ENCODE assay signal across 29 mouse cellular contexts in genomic region chr13:55754380-55754779, GRCm38 (mm10). TPM values are rescaled to one million over a fixed set of nuclear protein-coding genes. Genes with fewer than 3 reads are reported as not detected.
DNase-seq lines count a peak whose midpoint lies in the region; ATAC-seq lines count a peak whose summit lies in the region.
"Had no signal": no experiment of that assay in that cellular context is flagged by ENCODE, and none has a peak within 500 bp of the region (broad histone marks: within the 10 kb centered on the region; RNA-seq: fewer than 3 reads in every experiment).

No protein-coding gene starts in this region.

- 55% methylated on average over 13 of the region's 13 CpGs for WGBS in embryonic facial prominence, embryonic 13.5 days
- WGBS in limb, embryonic 12.5 days, result 32% methylated on average over 13 of the region's 13 CpGs

- no peak overlapping the region for H3K4me3 ChIP-seq in embryonic facial prominence, embryonic 13.5 days
- no peak overlapping the region for H3K4me3 ChIP-seq in limb, embryonic 12.5 days (replicated peaks)
- H3K4me3 ChIP-seq: embryonic facial prominence, embryonic 15.5 days; gastrocnemius, adult 2 months; heart, adult 2 months; heart, embryonic 15.5 days; layer of hippocampus, adult 2 months; left cerebral cortex, adult 2 months; liver, embryonic 13.5 days; midbrain, embryonic 13.5 days had no signal

- H3K9ac ChIP-seq in embryonic facial prominence, embryonic 13.5 days, result 0 out of 2 replicates have a peak overlapping the region, but pooled peaks have one; percentile 36
- no peak overlapping the region for H3K9ac ChIP-seq in limb, embryonic 12.5 days (replicated peaks)
- H3K9ac ChIP-seq: embryonic facial prominence, embryonic 15.5 days; heart, embryonic 15.5 days; liver, embryonic 13.5 days; lung, embryonic 14.5 days; midbrain, embryonic 13.5 days had no signal

- peak; percentile 50 for DNase-seq in embryo, embryonic 10 days (ENCODE audit: low spot score)
- no peak for DNase-seq in embryo, embryonic 9.5 days (ENCODE audit: extremely low spot score)
- DNase-seq in gastrocnemius, postnatal 10 days, result no peak
- DNase-seq in frontal cortex, postnatal 36 days (ENCODE audit: low spot score in 2 of 2), result no peak
- no peak for DNase-seq in ovary, postnatal 10 days (ENCODE audit: low spot score)
- DNase-seq in layer of hippocampus, postnatal 25 days (ENCODE audit: extremely low spot score in 1 of 2, low spot score in 1 of 2), result no peak
- DNase-seq: adrenal gland, postnatal 25 days; cerebellum, adult 18-20 months; cerebellum, postnatal 25 days; gastrocnemius, adult 2 months; heart, adult 2 months; kidney, adult 18-20 months; kidney, postnatal 10 days; left cerebral cortex, postnatal 4 days; liver, embryonic 13.5 days; lung, embryonic 14.5 days; thymus, postnatal 14 days had no signal

- H3K36me3 ChIP-seq in embryonic facial prominence, embryonic 13.5 days, result no peaks in the 10 kb centered on the region
- no peaks in the 10 kb centered on the region for H3K36me3 ChIP-seq in limb, embryonic 12.5 days
- H3K36me3 ChIP-seq: embryonic facial prominence, embryonic 15.5 days; heart, embryonic 15.5 days; liver, embryonic 13.5 days; midbrain, embryonic 13.5 days had no signal

- H3K4me2 ChIP-seq in embryonic facial prominence, embryonic 13.5 days, result no peak overlapping the region
- no peak overlapping the region; the same call in 1 of the 2 replicates for H3K4me2 ChIP-seq in limb, embryonic 12.5 days
- H3K4me2 ChIP-seq: embryonic facial prominence, embryonic 15.5 days; heart, embryonic 15.5 days; liver, embryonic 13.5 days; lung, embryonic 14.5 days; midbrain, embryonic 13.5 days had no signal

- no peaks in the 10 kb centered on the region for H3K9me3 ChIP-seq in embryonic facial prominence, embryonic 13.5 days
- no peaks in the 10 kb centered on the region for H3K9me3 ChIP-seq in limb, embryonic 12.5 days
- H3K9me3 ChIP-seq: embryonic facial prominence, embryonic 15.5 days; heart, embryonic 15.5 days; liver, embryonic 13.5 days; midbrain, embryonic 13.5 days had no signal

- H3K27ac ChIP-seq in embryonic facial prominence, embryonic 13.5 days, result no peak overlapping the region
- H3K27ac ChIP-seq in limb, embryonic 12.5 days, result peak overlapping the region; percentile 86; the same call in 1 of the 2 replicates
- H3K27ac ChIP-seq: gastrocnemius, adult 2 months; heart, adult 2 months; heart, embryonic 15.5 days; layer of hippocampus, adult 2 months; left cerebral cortex, adult 2 months; liver, embryonic 13.5 days; macrophage; midbrain, embryonic 13.5 days had no signal

- peaks cover 29% of the 10 kb centered on the region for H3K4me1 ChIP-seq in embryonic facial prominence, embryonic 13.5 days
- H3K4me1 ChIP-seq in limb, embryonic 12.5 days (replicated peaks), result peaks cover 54% of the 10 kb centered on the region

- ATAC-seq in embryonic facial prominence, embryonic 13.5 days (ENCODE audit: insufficient number of reproducible peaks, insufficient read depth, low FRiP score, low TSS enrichment, low read depth), result no peak
- ATAC-seq in limb, embryonic 12.5 days (ENCODE audit: insufficient number of reproducible peaks, insufficient read depth, low FRiP score, low TSS enrichment, low read depth), result no peak
- ATAC-seq: forebrain, embryonic 16.5 days; midbrain, embryonic 13.5 days had no signal

- no peaks in the 10 kb centered on the region for H3K27me3 ChIP-seq in embryonic facial prominence, embryonic 13.5 days
- H3K27me3 ChIP-seq in limb, embryonic 12.5 days, result no peaks in the 10 kb centered on the region
- H3K27me3 ChIP-seq: embryonic facial prominence, embryonic 15.5 days; heart, embryonic 15.5 days; liver, embryonic 13.5 days; midbrain, embryonic 13.5 days had no signal

RNA-seq across cellular contexts. Expression of gene Pcbd2, which starts 27.2 kb away (rescaled TPM):
- 44.3 and 61.4 TPM in 2 replicates for polyA plus RNA-seq in embryonic facial prominence, embryonic 13.5 days (2015; fragmentation: Nextera tagmentation; extraction: Ambion mirVana)
- 42.0 and 46.8 TPM in 2 replicates for polyA plus RNA-seq in limb, embryonic 12.5 days (2016; fragmentation: Nextera tagmentation; extraction: Ambion mirVana)
- total RNA-seq in gastrocnemius, postnatal 10 days (2021), result 10 to 100 TPM; 25.8 to 30.5 TPM
- 10 to 100 TPM; 30.9 to 40.2 TPM for total RNA-seq in layer of hippocampus, postnatal 25 days (2021)

RNA-seq across cellular contexts. Expression of gene Catsper3, which starts 30.0 kb away (rescaled TPM):
- polyA plus RNA-seq in embryonic facial prominence, embryonic 13.5 days (2015; fragmentation: Nextera tagmentation; extraction: Ambion mirVana), result not detected in 2 replicates
- 0.15 TPM in 1 of 2 replicates, not detected in the other for polyA plus RNA-seq in limb, embryonic 12.5 days (2016; fragmentation: Nextera tagmentation; extraction: Ambion mirVana)
- under 1 TPM in 1 of 2 experiments, not detected in 1; 0.31 TPM for total RNA-seq in gastrocnemius, postnatal 10 days (2021)
- under 1 TPM in 1 of 2 experiments, not detected in 1; 0.34 TPM for total RNA-seq in layer of hippocampus, postnatal 25 days (2021)
- total RNA-seq: ES-E14 had no signal
- polyA plus RNA-seq: embryonic facial prominence, embryonic 15.5 days; forebrain, embryonic 16.5 days; heart, embryonic 15.5 days; hindbrain, embryonic 11.5 days; liver, embryonic 13.5 days; macrophage; neural tube, embryonic 14.5 days had no signal

RNA-seq across cellular contexts. Expression of gene Txndc15, which starts 39.9 kb away (rescaled TPM):
- polyA plus RNA-seq in embryonic facial prominence, embryonic 13.5 days (2015; fragmentation: Nextera tagmentation; extraction: Ambion mirVana), result 109 and 110 TPM in 2 replicates
- polyA plus RNA-seq in limb, embryonic 12.5 days (2016; fragmentation: Nextera tagmentation; extraction: Ambion mirVana), result 94.1 and 95.8 TPM in 2 replicates
- total RNA-seq in gastrocnemius, postnatal 10 days (2021), result 10 to 100 TPM; 30.9 to 32.6 TPM
- total RNA-seq in layer of hippocampus, postnatal 25 days (2021), result 10 to 100 TPM; 68.8 to 81.2 TPM
